Mouse (Mus musculus): ENCODE measurements around the gene Edaradd.

Gene Edaradd

DNA sequence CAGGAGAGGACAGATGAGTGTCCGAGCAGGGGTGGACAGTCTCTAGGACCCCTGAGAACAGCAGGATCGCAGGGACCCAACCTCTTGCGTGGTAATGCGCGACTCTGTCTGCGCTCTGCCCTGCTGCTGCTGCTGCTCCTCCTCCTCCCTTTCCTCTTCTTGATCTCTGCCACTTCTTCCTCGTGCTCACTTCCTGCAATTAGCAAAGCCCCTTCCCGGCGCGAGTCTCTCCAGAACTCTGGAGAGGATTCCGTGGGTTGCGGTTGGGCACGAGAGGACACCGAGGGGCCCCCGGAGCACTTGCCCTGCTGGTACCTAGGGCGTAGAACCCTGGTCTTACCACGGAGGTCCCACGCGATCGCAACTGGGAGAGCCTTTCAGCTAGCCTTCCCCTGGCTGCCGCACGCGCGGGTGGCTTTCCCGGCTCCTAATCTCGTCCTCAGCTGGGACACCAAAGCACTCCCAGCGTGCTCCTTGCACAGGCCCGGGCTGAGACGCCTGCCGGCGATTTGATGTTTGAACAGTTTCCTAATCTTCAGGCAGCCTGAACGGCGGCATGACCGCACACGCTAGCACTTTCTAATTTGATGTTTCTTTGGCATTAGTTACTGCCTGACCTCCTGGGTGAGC is at the start of gene Edaradd:
TSS of gene Edaradd (minus strand) at position 484 of the 630 bp plus-strand sequence.
- peak; percentile 49 to 78 for DNase-seq (ENCODE audit: low spot score in 2 of 2)

GRCm38 (mm10) chr13:12569741-12570140 is 49.5 kb upstream of the Edaradd start:
- DNase-seq (ENCODE audit: low spot score in 2 of 2): no peak

DNA sequence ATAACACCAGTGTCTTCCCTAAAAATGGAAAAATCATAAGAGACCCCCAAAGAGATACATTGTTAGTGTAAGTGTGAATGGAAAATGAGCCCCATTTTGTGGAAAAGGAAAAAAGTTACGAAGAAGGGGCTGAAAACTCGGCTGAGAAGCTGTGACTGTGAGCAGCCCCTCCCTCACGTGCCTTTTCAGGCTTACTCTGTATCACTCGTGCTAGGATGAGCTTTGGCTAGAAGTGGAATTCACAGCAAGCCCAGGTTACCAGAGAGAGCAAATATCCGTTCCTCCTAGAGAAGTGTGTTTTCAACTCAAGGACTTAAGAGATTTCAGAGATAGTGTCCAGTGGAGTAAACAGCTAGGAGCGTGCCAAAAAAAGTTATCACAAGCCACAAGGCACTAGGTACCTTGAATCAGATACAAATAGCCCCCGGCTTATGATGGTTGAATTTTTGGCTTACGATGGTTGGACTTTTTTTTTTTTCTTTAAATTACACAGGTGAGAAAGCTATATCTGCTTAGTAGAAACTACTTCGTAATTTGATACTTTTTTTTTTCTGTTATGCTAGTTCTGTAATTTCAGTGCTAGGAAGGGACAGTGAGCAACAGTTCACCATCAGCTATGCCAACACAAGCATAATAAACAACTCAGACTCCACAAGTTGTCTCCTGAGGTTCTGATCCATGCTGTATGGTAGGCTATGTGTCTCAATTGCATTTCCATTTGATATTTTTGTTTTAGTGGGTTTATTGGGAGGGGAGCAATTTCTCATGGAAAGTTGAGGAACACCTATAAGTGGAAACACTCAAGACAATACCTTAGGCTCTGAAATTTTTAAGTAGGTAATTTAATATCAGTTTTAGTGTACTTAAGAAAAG is 48.6 kb upstream of the Edaradd start:
- no peak for DNase-seq (ENCODE audit: low spot score in 2 of 2)

GRCm38 (mm10) chr13:12567936-12568335 is 47.7 kb upstream of the Edaradd start:
- DNase-seq (ENCODE audit: low spot score in 2 of 2): no peak

GRCm38 (mm10) chr13:12565621-12566390 is 45.6 kb upstream of the Edaradd start, which contains the start of gene Ero1lb:
Gene Ero1lb (plus strand): TSS chr13:12565874.
- DNase-seq (ENCODE audit: low spot score in 2 of 2): peak; percentile 94 to 95

- no peak for DNase-seq (ENCODE audit: low spot score in 2 of 2)
Measured at GRCm38 (mm10) chr13:12562256-12562655, 42.0 kb upstream of the Edaradd start.

DNA sequence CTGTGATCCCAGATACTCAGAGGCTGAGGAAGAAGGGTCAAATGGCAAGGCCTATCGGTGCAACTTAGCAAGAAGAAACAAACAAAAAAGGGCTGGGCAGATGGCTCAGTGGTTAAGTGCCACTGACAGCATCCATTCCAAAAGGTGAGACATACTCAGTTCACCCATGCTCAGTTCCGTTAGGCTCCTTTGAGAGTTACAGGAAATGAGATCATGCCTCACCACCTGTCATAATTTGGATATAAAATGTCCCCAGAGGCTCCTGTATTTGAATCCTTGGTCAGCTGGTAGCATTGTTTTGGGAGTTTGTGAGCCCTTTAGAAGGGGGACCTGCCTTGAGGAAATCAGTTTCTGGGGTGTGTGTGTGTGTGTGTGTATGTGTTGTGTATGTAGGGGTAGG is 41.5 kb upstream of the Edaradd start:
- no peak for DNase-seq (ENCODE audit: low spot score in 2 of 2)

DNA sequence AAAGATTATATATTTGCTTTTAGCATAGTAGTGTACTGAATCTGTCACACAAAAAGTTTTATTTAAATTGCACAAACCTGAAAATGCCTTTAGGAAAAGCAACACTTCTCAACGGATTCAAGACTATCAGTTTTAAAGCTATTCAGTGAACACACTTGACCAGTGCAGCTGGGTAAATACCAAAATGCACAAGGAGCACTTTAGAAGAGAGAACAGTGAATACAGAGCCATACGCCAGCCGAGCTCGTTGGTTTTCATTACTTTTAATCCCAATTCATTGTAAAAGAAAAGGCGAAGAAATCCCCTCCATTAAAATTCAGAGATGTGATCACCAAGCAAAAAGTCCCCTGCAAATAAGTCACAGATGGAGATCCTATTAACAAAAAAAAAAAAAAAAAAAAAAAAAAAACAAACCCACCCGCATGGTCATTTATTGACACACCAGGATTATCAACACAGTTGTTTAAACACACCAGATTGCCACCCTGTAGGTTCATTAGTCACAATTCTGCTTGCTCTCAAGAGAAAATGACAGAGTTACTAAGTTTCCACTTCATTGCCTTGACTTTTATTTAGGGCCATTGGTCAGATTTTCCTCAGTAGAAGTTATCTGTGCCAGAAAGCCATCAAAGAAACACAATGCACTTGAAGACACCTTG is 39.4 kb upstream of the Edaradd start:
- no peak for DNase-seq (ENCODE audit: low spot score in 2 of 2)

DNA sequence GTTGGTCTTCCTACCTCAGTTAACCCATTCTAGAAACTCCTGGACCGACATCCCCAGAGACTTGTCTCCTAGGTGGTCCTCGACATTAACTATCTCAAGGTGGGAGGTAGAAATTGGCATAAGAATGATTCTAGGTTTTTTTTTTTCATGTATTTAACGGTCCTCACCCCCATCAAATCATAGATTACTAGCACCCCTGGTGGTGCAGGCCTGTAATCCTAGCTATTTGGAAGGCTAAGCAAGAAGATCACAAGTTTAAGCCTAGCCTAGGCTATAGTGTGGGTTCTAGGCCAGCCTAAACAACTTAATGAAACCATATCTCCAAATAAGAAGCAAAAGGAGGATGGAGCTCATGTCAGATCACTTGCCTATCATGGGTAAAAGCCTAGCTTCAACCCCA is 38.8 kb upstream of the Edaradd start:
- no peak for DNase-seq (ENCODE audit: low spot score in 2 of 2)

DNA sequence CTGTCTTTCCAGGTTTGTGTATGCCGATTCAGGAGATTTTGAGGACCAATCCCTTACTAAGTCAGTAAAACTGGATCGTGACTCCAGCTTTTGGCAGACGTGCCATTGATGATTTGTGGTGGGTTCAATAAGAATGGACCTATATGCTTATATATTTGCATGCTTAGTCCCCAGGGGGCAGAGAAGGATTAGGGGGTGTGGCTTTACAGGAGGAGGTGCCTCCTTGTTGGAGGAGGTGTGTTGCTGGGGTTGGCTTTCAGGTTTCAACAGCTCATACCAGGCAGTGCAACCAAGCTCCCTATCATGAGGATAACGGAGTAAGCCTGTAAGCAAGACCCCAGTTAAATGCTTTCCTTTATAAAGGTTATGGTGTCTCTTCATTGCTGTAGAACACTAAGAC is 34.0 kb upstream of the Edaradd start:
- DNase-seq (ENCODE audit: low spot score in 2 of 2): peak in 1 of 2 experiments; percentile 26

DNA sequence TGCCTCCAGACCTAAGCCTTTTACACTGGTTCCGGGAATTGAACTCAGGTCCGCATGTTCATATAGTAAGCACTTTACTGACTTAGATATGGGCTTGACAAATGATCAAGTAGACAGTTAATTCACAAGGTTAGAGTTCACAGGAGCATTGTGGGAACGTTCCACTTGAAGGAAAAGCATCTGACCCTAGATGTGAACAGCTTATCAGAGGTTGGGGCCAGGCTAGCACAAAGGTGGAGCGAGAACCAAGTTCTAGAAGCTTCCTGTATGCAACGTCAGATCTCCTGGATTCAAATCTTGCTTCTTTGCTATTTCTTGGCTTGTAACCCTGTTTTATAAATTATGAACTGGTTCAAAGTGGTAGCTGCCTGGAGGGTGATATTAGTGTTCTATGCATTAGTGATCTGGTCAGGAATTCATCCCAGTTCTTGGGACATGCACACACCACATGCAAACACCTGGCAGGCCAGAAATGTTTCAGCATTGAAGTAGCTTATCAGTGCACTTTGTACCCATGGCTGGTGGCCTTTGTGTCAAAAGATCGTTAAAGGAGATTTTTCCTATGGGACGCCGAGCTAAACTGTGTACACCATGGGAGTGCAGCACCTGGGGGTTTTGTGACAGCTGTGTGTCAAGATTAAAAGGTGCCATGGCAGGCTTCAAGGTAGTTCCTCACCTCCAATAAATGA is 23.8 kb upstream of the Edaradd start:
- no peak for DNase-seq (ENCODE audit: low spot score in 2 of 2)

GRCm38 (mm10) chr13:12543246-12543645 is 23.0 kb upstream of the Edaradd start:
- DNase-seq (ENCODE audit: low spot score in 2 of 2): no peak

- peak; percentile 63 to 73 for DNase-seq (ENCODE audit: low spot score in 2 of 2)
Measured at GRCm38 (mm10) chr13:12542006-12542981, 22.1 kb upstream of the Edaradd start.

- peak; percentile 28 to 62 for DNase-seq (ENCODE audit: low spot score in 2 of 2)
Measured at GRCm38 (mm10) chr13:12540119-12540518, 19.9 kb upstream of the Edaradd start.

- DNase-seq (ENCODE audit: low spot score in 2 of 2): no peak
Measured at GRCm38 (mm10) chr13:12539716-12540115, 19.5 kb upstream of the Edaradd start.

DNA sequence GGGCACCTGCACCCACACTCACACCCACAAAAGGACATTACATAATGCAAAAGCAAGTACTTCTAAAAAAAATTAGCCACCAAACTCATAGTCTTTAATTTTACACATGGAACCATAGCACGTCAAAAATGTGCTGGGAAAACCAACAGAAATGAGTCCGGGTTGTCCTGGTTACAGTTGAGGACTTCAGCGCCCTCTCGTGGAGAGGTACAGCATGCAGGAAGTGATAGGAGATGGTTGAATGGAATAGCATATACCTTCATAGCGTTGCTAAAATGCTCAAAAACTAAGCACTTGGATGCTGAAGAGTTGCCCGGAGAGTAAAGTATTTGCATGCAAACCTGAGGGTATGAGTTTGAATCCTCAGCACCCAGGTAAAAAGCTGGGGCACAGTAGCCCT is 17.7 kb upstream of the Edaradd start:
- peak; percentile 46 to 81 for DNase-seq (ENCODE audit: low spot score in 2 of 2)

DNA sequence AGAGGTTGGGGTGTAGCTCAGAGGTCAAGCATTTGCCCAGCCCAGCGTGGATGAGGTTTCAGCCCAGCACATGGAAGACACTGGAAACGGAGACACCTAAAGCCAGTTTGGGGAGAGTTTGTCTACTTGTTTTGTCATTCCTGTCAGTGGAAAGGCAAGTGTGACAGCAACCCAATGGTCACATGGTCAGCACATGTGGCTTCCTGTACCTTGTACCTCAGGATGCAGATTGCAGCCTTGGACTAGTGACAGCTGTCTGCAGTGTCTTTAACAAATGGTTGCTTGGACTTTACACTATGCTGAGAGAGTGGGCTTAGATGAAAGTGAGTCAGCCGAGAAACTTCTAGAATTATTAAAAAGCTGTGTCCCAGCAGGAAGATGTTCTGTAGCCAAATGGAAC is 14.4 kb upstream of the Edaradd start:
- DNase-seq (ENCODE audit: low spot score in 2 of 2): no peak

DNA sequence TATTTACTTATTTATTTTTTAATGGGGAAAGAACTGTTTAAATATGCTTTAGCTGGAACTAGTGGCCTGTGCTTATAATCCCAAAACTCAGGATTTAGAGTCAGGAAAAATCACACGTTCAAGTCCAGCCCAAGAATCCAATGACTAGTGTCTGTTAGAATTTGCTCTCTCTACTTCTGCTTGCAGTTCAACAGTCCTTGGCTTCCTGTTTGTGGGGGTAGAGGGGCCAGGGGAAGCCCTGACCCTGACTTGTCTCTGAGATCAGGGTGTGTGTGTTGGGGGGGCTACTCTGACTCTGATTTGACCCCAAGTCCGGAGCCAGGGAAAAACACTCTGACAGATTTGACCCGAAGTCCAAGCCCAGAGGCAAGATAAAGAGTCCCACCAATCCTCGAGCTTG is 5.4 kb upstream of the Edaradd start:
- DNase-seq (ENCODE audit: low spot score in 2 of 2): no peak

GRCm38 (mm10) chr13:12522346-12522745 is 2.1 kb upstream of the Edaradd start:
- no peak for DNase-seq (ENCODE audit: low spot score in 2 of 2)

DNA sequence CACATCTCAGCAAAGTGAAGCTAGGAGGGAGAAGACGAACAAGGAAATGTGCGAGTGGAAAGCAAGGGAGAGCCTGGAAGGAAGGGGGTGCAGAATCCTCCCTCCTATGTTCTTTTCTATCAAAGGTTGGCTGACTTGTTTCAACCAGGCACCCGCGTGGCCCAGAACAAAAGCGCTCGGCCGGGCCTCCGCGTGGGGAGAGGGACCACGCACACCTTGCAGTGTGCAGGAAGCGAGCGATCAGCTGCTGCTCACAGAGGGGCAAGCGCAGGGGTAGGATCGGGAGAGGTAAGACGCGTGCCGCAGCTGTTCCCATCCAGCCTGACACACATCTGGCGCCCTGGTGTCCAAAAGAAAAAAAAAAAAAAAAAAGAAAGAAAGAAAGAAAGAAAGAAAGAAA is 867 bp downstream of the Edaradd start:
- DNase-seq (ENCODE audit: low spot score in 2 of 2): no peak

Data from spleen, postnatal 4 days (tissue).